Mouse (Mus musculus) midbrain, embryonic 10.5 days (tissue): ENCODE measurements around the gene Wdr24. TPM values are rescaled to one million over a fixed set of nuclear protein-coding genes. Genes with fewer than 3 reads are reported as not detected.

Source experiments
- DNase-seq: peaks from one replicate; pipeline ENCODE4 v3.0.0-alpha.2; 2017; ENCODE audit warnings: low spot score
- H3K27ac ChIP-seq: fragments of 300-500 bp; sonication (generic); replicated peaks from 2 replicates; pipeline ENCODE4 v1.5.1; 2016; ENCODE audit warnings: mild to moderate bottlenecking
- H3K27me3 ChIP-seq: fragments of 300-500 bp; sonication (generic); 2 replicates; pipeline ENCODE4 v1.6.1; 2016; ENCODE audit warnings: low read depth, mild to moderate bottlenecking; ENCODE audit not compliant: poor library complexity, severe bottlenecking
- H3K36me3 ChIP-seq: fragments of 300-500 bp; sonication (generic); 2 replicates; pipeline ENCODE4 v1.6.1; 2016; ENCODE audit warnings: mild to moderate bottlenecking, moderate library complexity
- H3K4me1 ChIP-seq: fragments of 300-500 bp; sonication (generic); 2 replicates; pipeline ENCODE4 v1.6.1; 2016
- H3K4me3 ChIP-seq: fragments of 300-500 bp; sonication (generic); 2 replicates; pipeline ENCODE4 v1.5.1; 2016; ENCODE audit warnings: mild to moderate bottlenecking, moderate library complexity
- H3K9me3 ChIP-seq: fragments of 300-500 bp; sonication (generic); replicated peaks from 2 replicates; pipeline ENCODE4 v1.6.1; 2016; ENCODE audit warnings: mild to moderate bottlenecking
- WGBS: fragments of 180-500 bp; shearing (Covaris S2); methylation state at CpG from one replicate; pipeline ENCODE4 v1.1.7; 2016; 5-methylcytosine and 5-hydroxymethylcytosine counted together
- polyA plus RNA-seq: library from polyadenylated mRNA; unstranded; fragments of >200 nt; fragmentation: Nextera tagmentation; extraction: Ambion mirVana; gene quantifications from 2 replicates; pipeline ENCODE4 v1.2.1, GENCODE M21; 2016

The Wdr24 gene
- polyA plus RNA-seq, 1 experiment from 2014 or later = 31.7 TPM

GRCm38 (mm10) chr17:25860229-25860628 lies 36.8 kb downstream of the Wdr24 start:
- DNase-seq = no peak
- peak overlapping the region; percentile 76 for H3K4me3 ChIP-seq
- H3K9me3 ChIP-seq = no peaks in the 10 kb centered on the region
- 92% methylated on average over 6 of the region's 6 CpGs for whole genome bisulfite sequencing
- peak overlapping the region; percentile 95 for H3K27ac ChIP-seq
- H3K4me1 ChIP-seq = peaks cover 40% of the 10 kb centered on the region
- H3K27me3 ChIP-seq = no peaks in the 10 kb centered on the region
- peaks cover 37% of the 10 kb centered on the region for H3K36me3 ChIP-seq

GRCm38 (mm10) chr17:25860832-25861703 lies 37.6 kb downstream of the Wdr24 start, which contains the start of gene Wdr90:
TSS of gene Wdr90 (minus strand) at chr17:25861501.
- peaks cover 28% of the 10 kb centered on the region for H3K36me3 ChIP-seq
- 4% methylated on average over 65 of the region's 65 CpGs for WGBS

DNA sequence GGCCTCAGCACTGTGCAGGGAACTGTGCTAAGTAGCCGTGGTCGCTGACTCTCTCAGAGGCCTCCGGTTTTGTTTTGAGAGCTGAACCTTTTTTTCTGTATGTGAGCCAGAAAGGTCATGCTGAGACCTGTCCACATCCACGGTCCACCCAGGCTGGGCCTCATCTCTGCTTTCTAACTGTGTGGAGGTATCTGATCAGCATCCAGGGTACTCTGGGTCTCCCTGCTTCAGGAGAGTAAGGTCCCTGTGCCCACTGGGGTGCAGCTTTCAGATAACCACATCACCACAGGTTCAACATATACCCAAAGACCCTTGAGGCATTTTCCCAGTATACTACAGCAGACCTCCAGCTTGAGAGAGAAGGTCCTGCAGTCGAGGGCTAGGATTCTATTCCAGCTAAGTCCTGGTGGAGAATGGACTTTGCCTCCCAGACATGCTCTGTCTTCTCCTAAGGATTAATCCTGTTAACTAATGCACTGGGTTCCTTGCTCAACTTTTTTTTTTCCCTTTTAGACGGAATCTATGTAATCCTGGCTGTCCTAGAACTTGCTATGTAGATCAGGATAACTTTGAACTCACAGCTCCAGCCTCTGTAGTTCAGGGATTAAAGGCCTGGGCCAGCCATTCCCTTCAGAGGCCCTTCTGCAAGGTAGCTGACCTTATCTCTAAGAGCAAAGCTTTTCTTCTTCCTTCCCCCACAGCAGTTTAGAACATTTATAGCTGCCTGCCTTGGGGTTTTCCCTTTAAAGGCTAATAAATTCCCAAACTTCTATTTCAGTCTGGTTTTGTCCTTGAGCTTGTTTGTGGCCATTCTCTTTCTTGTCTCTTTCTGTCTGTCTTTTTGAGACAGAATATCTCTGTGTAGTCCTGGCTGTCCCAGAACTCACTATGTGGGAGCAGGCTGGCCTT lies 38.5 kb downstream of the Wdr24 start:
- H3K4me3 ChIP-seq = peak overlapping the region; percentile 76
- H3K4me1 ChIP-seq = peaks cover 51% of the 10 kb centered on the region
- 12% methylated on average over 6 of the region's 6 CpGs for WGBS
- peak overlapping the region; percentile 95 for H3K27ac ChIP-seq
- no peaks in the 10 kb centered on the region for H3K9me3 ChIP-seq
- DNase-seq = no peak
- H3K36me3 ChIP-seq = peaks cover 22% of the 10 kb centered on the region
- no peaks in the 10 kb centered on the region for H3K27me3 ChIP-seq

More at GRCm38 (mm10) chr17:25860832-25861703, 37.6 kb downstream of the Wdr24 start, which contains the start of gene Wdr90:
- Histone ChIP-seq H3K9me3 (no peaks in the 10 kb centered on the region), H3K27ac (peak within 1 kb of the TSS; percentile 95), H3K4me1 (peaks cover 43% of the 10 kb centered on the region), H3K27me3 (no peaks in the 10 kb centered on the region), H3K4me3 (peak within 1 kb of the TSS; percentile 76)
- peak; percentile 94 for DNase-seq

DNA sequence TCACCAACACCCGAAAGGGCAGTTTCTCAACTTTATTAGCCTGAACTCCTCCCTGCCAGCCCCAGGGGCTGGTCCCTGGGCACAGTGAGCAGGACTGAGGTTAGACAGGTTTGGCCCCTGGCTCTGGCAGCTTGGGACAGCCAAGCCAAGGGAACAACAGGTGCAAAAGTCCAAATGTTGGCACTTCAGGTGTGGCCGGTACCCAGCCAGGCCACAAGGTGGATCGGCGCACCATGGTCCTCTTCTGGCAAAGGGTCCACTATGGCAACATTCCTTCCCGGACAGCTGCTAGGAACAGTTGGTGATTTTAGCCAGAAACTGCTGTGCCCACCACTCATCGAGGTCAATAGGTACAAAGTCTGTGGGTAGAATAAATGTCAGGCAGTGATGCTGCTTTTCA lies 40.3 kb downstream of the Wdr24 start:
- Histone ChIP-seq H3K9me3 (no peaks in the 10 kb centered on the region), H3K4me3 (0 out of 2 replicates have a peak overlapping the region, but pooled peaks have one; percentile 7), H3K27ac (no peak overlapping the region), H3K27me3 (no peaks in the 10 kb centered on the region), H3K36me3 (peaks cover 10% of the 10 kb centered on the region), H3K4me1 (peaks cover 63% of the 10 kb centered on the region)
- DNase-seq = no peak
- WGBS = 94% methylated on average over 6 of the region's 6 CpGs

DNA sequence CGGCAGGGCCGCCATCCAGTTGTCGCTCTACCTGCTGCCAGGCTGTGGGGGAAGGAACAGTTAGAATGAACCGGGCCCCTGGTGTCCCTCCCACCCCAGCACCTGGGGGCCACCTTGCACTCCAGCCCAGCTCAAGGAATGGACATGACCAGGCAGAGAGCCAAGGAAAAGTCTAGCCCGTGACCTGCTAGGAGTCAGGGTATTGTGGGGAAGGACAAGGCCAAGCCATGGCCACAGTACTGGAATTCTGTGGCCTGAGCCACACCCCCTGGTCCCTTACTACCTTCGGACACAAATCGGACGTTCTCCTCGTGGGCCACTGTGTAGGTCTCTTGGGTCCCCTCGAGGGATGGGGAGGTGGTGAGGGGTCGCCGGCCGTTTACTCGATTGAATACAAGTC lies 40.9 kb downstream of the Wdr24 start:
- H3K27me3 ChIP-seq = no peaks in the 10 kb centered on the region
- H3K4me1 ChIP-seq = peaks cover 67% of the 10 kb centered on the region
- H3K36me3 ChIP-seq = peaks cover 3% of the 10 kb centered on the region
- WGBS = 94% methylated on average over 14 of the region's 14 CpGs
- no peak for DNase-seq
- H3K4me3 ChIP-seq = 0 out of 2 replicates have a peak overlapping the region, but pooled peaks have one; percentile 7
- H3K27ac ChIP-seq = no peak overlapping the region
- H3K9me3 ChIP-seq = no peaks in the 10 kb centered on the region

GRCm38 (mm10) chr17:25865288-25865687 lies 41.9 kb downstream of the Wdr24 start:
- 94% methylated on average over 11 of the region's 11 CpGs for WGBS
- Histone ChIP-seq H3K4me1 (peaks cover 60% of the 10 kb centered on the region), H3K27me3 (no peaks in the 10 kb centered on the region), H3K27ac (no peak overlapping the region), H3K36me3 (no peaks in the 10 kb centered on the region), H3K4me3 (no peak overlapping the region), H3K9me3 (no peaks in the 10 kb centered on the region)
- DNase-seq = no peak

GRCm38 (mm10) chr17:25866172-25866571 lies 42.7 kb downstream of the Wdr24 start:
- Histone ChIP-seq H3K27me3 (no peaks in the 10 kb centered on the region), H3K4me3 (peak overlapping the region; percentile 11; the same call in 1 of the 2 replicates), H3K36me3 (no peaks in the 10 kb centered on the region), H3K27ac (no peak overlapping the region), H3K4me1 (peaks cover 52% of the 10 kb centered on the region), H3K9me3 (no peaks in the 10 kb centered on the region)
- WGBS = 86% methylated on average over 3 of the region's 3 CpGs
- no peak for DNase-seq

- H3K4me3 ChIP-seq = peak overlapping the region; percentile 93
- DNase-seq = no peak
- peak overlapping the region; percentile 80; the same call in 1 of the 2 replicates for H3K27ac ChIP-seq
- H3K36me3 ChIP-seq = no peaks in the 10 kb centered on the region
- H3K4me1 ChIP-seq = peaks cover 39% of the 10 kb centered on the region
- WGBS = 17% methylated on average over 7 of the region's 7 CpGs
- H3K9me3 ChIP-seq = no peaks in the 10 kb centered on the region
- no peaks in the 10 kb centered on the region for H3K27me3 ChIP-seq
Measured at GRCm38 (mm10) chr17:25867509-25867835, 44.0 kb downstream of the Wdr24 start.

DNA sequence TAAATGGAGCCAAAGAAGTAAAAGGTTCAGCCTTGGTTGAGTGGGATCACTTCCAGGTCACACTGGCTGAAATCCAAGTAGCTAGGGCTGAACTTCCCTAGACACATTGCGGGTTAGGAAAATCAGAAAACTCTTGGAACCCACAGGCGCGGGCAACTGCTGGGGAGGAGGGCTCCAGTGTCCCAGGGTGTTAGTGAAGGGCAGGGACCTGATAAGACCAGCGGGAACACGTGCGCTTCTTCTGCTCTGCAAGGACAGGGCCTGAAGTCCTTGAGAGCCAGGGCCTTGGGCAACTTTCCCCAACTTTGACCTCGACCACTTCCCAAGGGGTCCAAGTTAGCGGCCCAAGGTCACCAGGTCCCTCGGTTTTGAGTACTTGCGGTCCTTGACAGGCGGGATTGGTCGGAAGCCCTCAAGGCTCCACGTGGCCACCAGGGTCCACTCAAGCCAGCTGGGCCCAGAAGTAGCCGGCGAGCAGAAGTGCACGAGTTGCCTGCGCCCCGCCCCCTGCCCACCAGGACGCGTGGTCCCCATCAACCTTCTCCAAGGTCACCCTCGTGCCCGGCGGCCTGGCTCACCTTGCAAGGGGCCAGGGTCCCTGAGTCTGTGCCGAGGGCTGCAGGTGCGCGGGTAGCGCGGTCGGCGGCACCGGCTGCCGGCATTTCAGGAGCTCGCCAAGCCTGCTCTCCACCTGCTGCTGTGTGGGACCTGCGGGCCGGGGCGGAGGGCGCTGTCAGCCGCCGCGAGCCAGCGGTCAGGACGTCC lies 44.6 kb downstream of the Wdr24 start:
- Histone ChIP-seq H3K4me1 (peaks cover 41% of the 10 kb centered on the region), H3K9me3 (no peaks in the 10 kb centered on the region), H3K4me3 (peak overlapping the region; percentile 93), H3K27ac (peak overlapping the region; percentile 80), H3K36me3 (no peaks in the 10 kb centered on the region), H3K27me3 (no peaks in the 10 kb centered on the region)
- no peak for DNase-seq
- WGBS = 1% methylated on average over 42 of the region's 42 CpGs

- Histone ChIP-seq H3K27me3 (no peaks in the 10 kb centered on the region), H3K27ac (peak within 1 kb of the TSS; percentile 80), H3K4me3 (peak within 1 kb of the TSS; percentile 93), H3K4me1 (peaks cover 42% of the 10 kb centered on the region), H3K36me3 (no peaks in the 10 kb centered on the region), H3K9me3 (no peaks in the 10 kb centered on the region)
- under 1% methylated on average over 24 of the region's 24 CpGs for WGBS
- DNase-seq = peak; percentile 83
Measured at GRCm38 (mm10) chr17:25868601-25869191, 45.3 kb downstream of the Wdr24 start, which contains the start of gene Mcrip2. TSS of gene Mcrip2 (minus strand) at chr17:25868764.

DNA sequence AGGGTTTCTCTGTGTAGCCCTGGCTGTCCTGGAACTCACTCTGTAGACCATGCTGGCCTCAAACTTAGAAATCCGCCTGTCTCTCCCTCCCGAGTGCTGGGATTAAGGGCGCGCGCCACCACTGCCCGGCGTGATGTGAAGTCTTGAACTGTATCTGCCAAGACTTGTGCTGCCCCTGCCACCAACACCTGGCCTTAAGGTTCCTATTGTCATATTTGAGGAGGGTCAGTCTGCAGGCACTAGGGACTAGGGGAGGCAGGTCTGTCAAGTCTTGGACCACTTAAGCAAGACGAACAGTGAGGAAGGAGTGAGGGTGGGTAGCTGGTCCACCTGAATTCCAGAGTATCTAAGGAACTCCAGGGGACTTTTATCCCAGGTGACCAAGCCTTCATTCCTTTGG lies 46.1 kb downstream of the Wdr24 start:
- 85% methylated on average over 8 of the region's 8 CpGs for WGBS
- no peak overlapping the region for H3K27ac ChIP-seq
- H3K36me3 ChIP-seq = no peaks in the 10 kb centered on the region
- peaks cover 50% of the 10 kb centered on the region for H3K4me1 ChIP-seq
- no peak for DNase-seq
- H3K4me3 ChIP-seq = no peak overlapping the region
- H3K27me3 ChIP-seq = no peaks in the 10 kb centered on the region
- H3K9me3 ChIP-seq = no peaks in the 10 kb centered on the region

DNA sequence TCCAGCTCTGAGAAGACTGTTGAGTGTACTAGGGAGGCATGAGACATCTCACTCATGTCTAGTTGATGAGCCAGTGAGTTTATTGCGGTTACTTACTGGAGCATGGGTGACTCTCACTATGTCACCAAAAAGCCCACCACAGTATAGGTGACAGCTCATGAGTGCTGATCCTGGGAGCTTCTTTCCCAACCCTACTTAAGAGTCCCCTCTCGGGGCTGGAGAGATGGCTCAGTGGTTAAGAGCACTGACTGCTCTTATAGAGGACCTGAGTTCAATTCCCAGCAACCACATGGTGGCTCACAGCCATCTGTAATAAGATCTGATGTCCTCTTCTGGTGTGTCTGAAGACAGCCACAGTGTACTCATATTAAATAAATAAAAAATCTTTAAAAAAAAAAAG lies 46.5 kb downstream of the Wdr24 start:
- Histone ChIP-seq H3K4me3 (no peak overlapping the region), H3K27me3 (no peaks in the 10 kb centered on the region), H3K36me3 (no peaks in the 10 kb centered on the region), H3K4me1 (peaks cover 52% of the 10 kb centered on the region), H3K27ac (no peak overlapping the region), H3K9me3 (no peaks in the 10 kb centered on the region)
- WGBS = 95% methylated on average over 2 of the region's 2 CpGs
- DNase-seq = no peak
